Mouse (Mus musculus): ENCODE data around the gene Micall1. TPM values are rescaled to one million over a fixed set of nuclear protein-coding genes. Genes with fewer than 3 reads are reported as not detected.

Gene Micall1
- polyA plus RNA-seq, 1 experiment from 2014 or later: 11.9 TPM

GRCm38 (mm10) chr15:79068416-79068815 lies 40.3 kb upstream of the Micall1 start:
- Histone ChIP-seq H3K27me3 (ENCODE audit: control insufficient read depth, insufficient read depth, low read length) (no peaks in the 10 kb centered on the region), H3K4me3 (replicated peaks; ENCODE audit: low read depth, low read length) (no peak overlapping the region), H3K9ac (replicated peaks; ENCODE audit: low read length) (no peak overlapping the region), H3K4me2 (ENCODE audit: low read length) (no peak overlapping the region), H3K9me3 (ENCODE audit: control insufficient read depth, low read length) (no peaks in the 10 kb centered on the region), H3K4me1 (ENCODE audit: control insufficient read depth, insufficient read depth, low read length) (peaks cover 3% of the 10 kb centered on the region), H3K27ac (replicated peaks; ENCODE audit: low read depth, low read length) (no peak overlapping the region), H3K36me3 (ENCODE audit: control insufficient read depth, insufficient read depth, low read length) (no peaks in the 10 kb centered on the region)
- 80% methylated on average over 3 of the region's 3 CpGs for WGBS
- ATAC-seq (ENCODE audit: low FRiP score, low TSS enrichment) (no peak), DNase-seq (no peak)

GRCm38 (mm10) chr15:79071117-79072039 lies 37.3 kb upstream of the Micall1 start:
- WGBS: 70% methylated on average over 5 of the region's 5 CpGs
- ATAC-seq (ENCODE audit: low FRiP score, low TSS enrichment): no peak

DNA sequence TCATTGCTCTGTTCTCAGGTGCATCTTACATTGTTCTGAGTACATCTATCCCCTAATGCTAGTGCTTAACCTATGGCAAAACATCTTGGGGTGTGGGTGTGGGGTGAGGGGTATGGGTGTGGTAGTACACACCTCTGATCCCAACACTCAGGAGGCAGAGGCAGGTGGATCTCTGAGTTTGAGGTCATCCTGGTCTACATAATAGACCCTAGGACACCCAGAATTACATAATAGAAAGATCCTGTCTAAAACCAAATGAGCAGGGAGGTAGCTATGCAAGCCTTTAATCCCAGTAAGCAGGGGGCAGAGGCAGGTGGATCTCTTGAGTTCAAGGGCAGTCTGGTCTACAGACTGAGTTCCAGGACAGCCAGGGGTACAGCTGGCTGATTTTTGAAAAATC lies 34.9 kb upstream of the Micall1 start:
- H3K4me1 ChIP-seq (ENCODE audit: control insufficient read depth, insufficient read depth, low read length): peaks cover 12% of the 10 kb centered on the region
- H3K36me3 ChIP-seq (ENCODE audit: control insufficient read depth, insufficient read depth, low read length): peaks cover 24% of the 10 kb centered on the region
- ATAC-seq (ENCODE audit: low FRiP score, low TSS enrichment): no peak
- no peak overlapping the region for H3K4me2 ChIP-seq (ENCODE audit: low read length)
- H3K27ac ChIP-seq (replicated peaks; ENCODE audit: low read depth, low read length): no peak overlapping the region
- no peak overlapping the region for H3K9ac ChIP-seq (replicated peaks; ENCODE audit: low read length)
- no peaks in the 10 kb centered on the region for H3K9me3 ChIP-seq (ENCODE audit: control insufficient read depth, low read length)
- DNase-seq: no peak
- H3K4me3 ChIP-seq (replicated peaks; ENCODE audit: low read depth, low read length): no peak overlapping the region
- no peaks in the 10 kb centered on the region for H3K27me3 ChIP-seq (ENCODE audit: control insufficient read depth, insufficient read depth, low read length)

More at GRCm38 (mm10) chr15:79071117-79072039, 37.3 kb upstream of the Micall1 start:
- DNase-seq: peak; percentile 42
- H3K4me2 ChIP-seq (ENCODE audit: low read length): no peak overlapping the region
- no peaks in the 10 kb centered on the region for H3K27me3 ChIP-seq (ENCODE audit: control insufficient read depth, insufficient read depth, low read length)
- no peak overlapping the region for H3K4me3 ChIP-seq (replicated peaks; ENCODE audit: low read depth, low read length)
- no peaks in the 10 kb centered on the region for H3K9me3 ChIP-seq (ENCODE audit: control insufficient read depth, low read length)
- H3K27ac ChIP-seq (replicated peaks; ENCODE audit: low read depth, low read length): no peak overlapping the region
- H3K4me1 ChIP-seq (ENCODE audit: control insufficient read depth, insufficient read depth, low read length): peaks cover 12% of the 10 kb centered on the region
- H3K9ac ChIP-seq (replicated peaks; ENCODE audit: low read length): no peak overlapping the region
- peaks cover under 1% of the 10 kb centered on the region; the same call in 1 of the 2 replicates for H3K36me3 ChIP-seq (ENCODE audit: control insufficient read depth, insufficient read depth, low read length)

DNA sequence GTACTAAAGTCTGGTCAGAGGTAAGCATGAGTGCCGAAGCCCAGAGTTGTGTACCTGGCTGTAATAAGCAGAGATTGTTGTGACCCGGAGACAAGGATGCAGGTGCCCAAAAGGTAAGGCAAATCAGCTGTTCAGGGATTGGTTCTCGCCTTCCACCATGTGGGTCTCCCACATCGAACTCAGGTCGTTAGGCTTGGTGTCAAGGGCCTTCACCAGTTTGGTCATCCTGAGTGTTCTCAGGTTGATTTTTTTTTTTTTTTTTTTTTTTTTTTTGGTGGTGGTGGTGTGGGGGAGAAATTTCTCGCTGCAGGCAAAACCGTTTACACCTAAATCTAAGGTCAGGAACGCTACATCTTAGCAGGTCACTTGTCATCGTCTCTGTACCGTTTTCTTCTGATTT lies 34.3 kb upstream of the Micall1 start:
- Histone ChIP-seq H3K36me3 (ENCODE audit: control insufficient read depth, insufficient read depth, low read length) (peaks cover 31% of the 10 kb centered on the region), H3K4me1 (ENCODE audit: control insufficient read depth, insufficient read depth, low read length) (peaks cover 12% of the 10 kb centered on the region), H3K27me3 (ENCODE audit: control insufficient read depth, insufficient read depth, low read length) (no peaks in the 10 kb centered on the region), H3K27ac (replicated peaks; ENCODE audit: low read depth, low read length) (peak overlapping the region; percentile 71), H3K4me3 (replicated peaks; ENCODE audit: low read depth, low read length) (peak overlapping the region; percentile 59), H3K9me3 (ENCODE audit: control insufficient read depth, low read length) (no peaks in the 10 kb centered on the region), H3K9ac (replicated peaks; ENCODE audit: low read length) (peak overlapping the region; percentile 64; the same call in 1 of the 2 replicates), H3K4me2 (ENCODE audit: low read length) (peak overlapping the region; percentile 70)
- no peak for DNase-seq
- 39% methylated on average over 10 of the region's 10 CpGs for WGBS
- ATAC-seq (ENCODE audit: low FRiP score, low TSS enrichment): no peak

DNA sequence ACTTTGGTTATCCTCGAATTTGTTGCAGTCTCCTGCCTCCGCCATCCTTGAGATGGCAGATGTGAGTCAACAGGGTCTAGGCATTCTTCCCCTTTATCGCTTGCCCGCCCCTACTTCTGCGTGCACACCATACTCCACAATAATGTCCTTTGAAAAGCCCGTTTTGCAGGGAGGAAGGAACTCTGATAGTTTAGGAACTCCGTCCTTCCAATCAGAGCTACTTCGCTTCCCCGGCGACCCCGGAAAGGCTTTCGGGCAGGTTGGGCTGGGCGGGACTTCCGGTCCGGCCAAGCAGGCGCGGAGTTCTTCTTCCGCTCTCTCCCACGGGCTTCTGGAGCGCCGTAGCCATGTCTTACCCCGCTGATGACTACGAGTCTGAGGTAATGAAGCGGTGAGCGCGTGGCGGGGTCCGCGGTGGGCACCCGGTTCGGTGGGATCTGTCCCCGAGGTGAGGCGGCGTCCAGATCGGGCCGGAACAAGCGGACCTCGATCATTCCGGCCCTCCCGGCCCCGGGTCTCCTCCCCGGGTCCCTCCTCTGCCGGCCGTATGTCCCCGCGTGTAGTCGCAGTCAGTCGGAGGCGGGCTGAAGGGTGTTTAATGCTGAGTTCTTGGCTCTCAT lies 33.7 kb upstream of the Micall1 start, which contains the start of gene Eif3l:
Gene Eif3l (plus strand): TSS at position 267 of the 620 bp plus-strand sequence.
- Histone ChIP-seq H3K4me2 (ENCODE audit: low read length) (peak within 1 kb of the TSS; percentile 70), H3K27ac (replicated peaks; ENCODE audit: low read depth, low read length) (peak within 1 kb of the TSS; percentile 71), H3K4me1 (ENCODE audit: control insufficient read depth, insufficient read depth, low read length) (peaks cover 12% of the 10 kb centered on the region), H3K9me3 (ENCODE audit: control insufficient read depth, low read length) (no peaks in the 10 kb centered on the region), H3K36me3 (ENCODE audit: control insufficient read depth, insufficient read depth, low read length) (peaks cover 37% of the 10 kb centered on the region), H3K4me3 (replicated peaks; ENCODE audit: low read depth, low read length) (peak within 1 kb of the TSS; percentile 59), H3K27me3 (ENCODE audit: control insufficient read depth, insufficient read depth, low read length) (no peaks in the 10 kb centered on the region), H3K9ac (replicated peaks; ENCODE audit: low read length) (peak within 1 kb of the TSS; percentile 64)
- DNase-seq (peak; percentile 95), ATAC-seq (ENCODE audit: low FRiP score, low TSS enrichment) (peak; percentile 74; the same call in 1 of the 2 replicates)
- under 1% methylated on average over 49 of the region's 49 CpGs for WGBS

GRCm38 (mm10) chr15:79075658-79076365 lies 32.9 kb upstream of the Micall1 start:
- Histone ChIP-seq H3K9me3 (ENCODE audit: control insufficient read depth, low read length) (no peaks in the 10 kb centered on the region), H3K4me1 (ENCODE audit: control insufficient read depth, insufficient read depth, low read length) (peaks cover 12% of the 10 kb centered on the region), H3K4me2 (ENCODE audit: low read length) (peak overlapping the region; percentile 70), H3K27me3 (ENCODE audit: control insufficient read depth, insufficient read depth, low read length) (no peaks in the 10 kb centered on the region), H3K9ac (replicated peaks; ENCODE audit: low read length) (peak overlapping the region; percentile 64), H3K36me3 (ENCODE audit: control insufficient read depth, insufficient read depth, low read length) (peaks cover 43% of the 10 kb centered on the region), H3K4me3 (replicated peaks; ENCODE audit: low read depth, low read length) (peak overlapping the region; percentile 59), H3K27ac (replicated peaks; ENCODE audit: low read depth, low read length) (no peak overlapping the region; the same call in 1 of the 2 replicates)
- ATAC-seq (ENCODE audit: low FRiP score, low TSS enrichment) (no peak), DNase-seq (no peak)
- 40% methylated on average over 15 of the region's 15 CpGs for WGBS

- no peaks in the 10 kb centered on the region for H3K9me3 ChIP-seq (ENCODE audit: control insufficient read depth, low read length)
- H3K4me3 ChIP-seq (replicated peaks; ENCODE audit: low read depth, low read length): no peak overlapping the region
- no peak for ATAC-seq (ENCODE audit: low FRiP score, low TSS enrichment)
- no peaks in the 10 kb centered on the region for H3K27me3 ChIP-seq (ENCODE audit: control insufficient read depth, insufficient read depth, low read length)
- H3K4me1 ChIP-seq (ENCODE audit: control insufficient read depth, insufficient read depth, low read length): peaks cover 7% of the 10 kb centered on the region
- DNase-seq: no peak
- WGBS: 97% methylated on average over 7 of the region's 7 CpGs
- peaks cover 81% of the 10 kb centered on the region for H3K36me3 ChIP-seq (ENCODE audit: control insufficient read depth, insufficient read depth, low read length)
- no peak overlapping the region for H3K27ac ChIP-seq (replicated peaks; ENCODE audit: low read depth, low read length)
- H3K4me2 ChIP-seq (ENCODE audit: low read length): no peak overlapping the region
- H3K9ac ChIP-seq (replicated peaks; ENCODE audit: low read length): no peak overlapping the region
These were observed 29.1 kb upstream of the Micall1 start for GRCm38 (mm10) chr15:79079567-79079966.

DNA sequence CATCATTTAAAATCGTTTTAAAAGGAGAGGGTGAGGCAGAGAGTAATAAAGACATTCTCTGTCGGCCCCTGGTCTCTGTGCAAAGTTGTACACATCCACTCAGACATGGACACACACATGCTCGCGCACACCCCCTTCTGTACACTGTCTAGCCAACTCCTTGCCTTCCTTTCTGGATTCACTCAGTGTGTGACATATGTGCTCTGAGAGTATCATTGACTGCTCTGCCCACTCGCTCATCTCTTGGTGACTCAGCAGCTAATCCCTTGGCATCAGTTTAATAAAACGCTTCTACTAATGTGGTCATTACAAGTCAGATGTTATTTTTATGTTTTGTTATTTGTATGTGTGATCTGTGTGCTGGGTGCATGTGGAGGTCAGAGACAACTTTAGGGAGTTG lies 16.4 kb upstream of the Micall1 start:
- Histone ChIP-seq H3K4me2 (ENCODE audit: low read length) (no peak overlapping the region), H3K27ac (replicated peaks; ENCODE audit: low read depth, low read length) (no peak overlapping the region), H3K36me3 (ENCODE audit: control insufficient read depth, insufficient read depth, low read length) (peaks cover 84% of the 10 kb centered on the region), H3K4me3 (replicated peaks; ENCODE audit: low read depth, low read length) (no peak overlapping the region), H3K9me3 (ENCODE audit: control insufficient read depth, low read length) (no peaks in the 10 kb centered on the region), H3K4me1 (ENCODE audit: control insufficient read depth, insufficient read depth, low read length) (no peaks in the 10 kb centered on the region), H3K27me3 (ENCODE audit: control insufficient read depth, insufficient read depth, low read length) (no peaks in the 10 kb centered on the region), H3K9ac (replicated peaks; ENCODE audit: low read length) (no peak overlapping the region)
- no peak for DNase-seq
- ATAC-seq (ENCODE audit: low FRiP score, low TSS enrichment): no peak
- WGBS: 91% methylated on average over 6 of the region's 6 CpGs
